Mouse (Mus musculus) c-Kit-positive CD71-positive TER-119-negative erythroid progenitor cells, embryonic 14.5 days (primary cell): Measurements from ENCODE around the gene Olfr1225.
"Not testable (repeated sequence)": the region's sequence is repeated elsewhere in the genome, so short reads cannot be mapped to it uniquely, and the experiment has no call there.

Source experiments
- DNase-seq: peaks from one replicate; pipeline ENCODE4 v3.0.0-alpha.2; 2013; ENCODE audit warnings: low read depth

Gene Olfr1225

DNA sequence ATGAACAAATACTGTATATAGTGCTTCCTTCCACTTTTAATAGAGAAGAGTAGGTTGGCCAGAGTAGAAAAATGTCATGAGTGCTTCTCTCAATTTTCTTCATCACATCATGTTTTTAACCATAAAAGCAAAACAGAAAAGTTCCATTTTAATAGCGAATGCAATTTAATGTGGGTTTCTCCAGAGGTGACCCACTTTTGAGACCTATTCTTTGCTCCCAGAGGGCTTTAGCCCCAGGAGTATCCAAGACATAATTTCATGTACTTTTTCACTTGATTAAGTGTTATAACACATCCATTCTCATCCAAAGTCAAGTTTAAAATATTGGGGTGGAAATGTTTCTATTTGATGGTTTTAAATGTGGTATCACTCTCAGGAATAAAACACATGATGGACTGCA, at the start of gene Olfr1225:
Gene Olfr1225, minus strand, starts transcription at position 101 of the 400 bp plus-strand sequence.
- no peak for DNase-seq

DNA sequence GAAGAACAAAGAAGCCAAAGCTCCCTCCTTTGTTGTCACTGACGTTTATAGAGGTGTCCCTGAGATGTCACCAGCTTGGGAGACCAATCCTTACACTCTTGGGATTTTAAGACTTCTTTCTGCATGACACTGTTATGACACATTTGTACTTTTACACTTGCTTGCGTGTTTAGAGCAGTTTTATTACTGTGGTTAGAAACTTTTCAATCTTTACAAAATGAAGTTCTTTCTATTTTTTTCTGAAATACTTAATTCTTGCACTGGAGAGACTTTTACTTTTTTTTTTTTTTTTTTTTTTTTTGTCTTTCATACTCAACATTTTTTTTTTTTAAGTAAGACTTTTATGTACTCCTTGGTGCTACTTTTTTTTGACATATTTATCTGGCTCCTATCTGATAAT, 25.5 kb upstream of the Olfr1225 start, which contains the start of gene Olfr1226:
Gene Olfr1226, minus strand, starts transcription at position 101 of the 400 bp plus-strand sequence.
- no peak for DNase-seq

DNA sequence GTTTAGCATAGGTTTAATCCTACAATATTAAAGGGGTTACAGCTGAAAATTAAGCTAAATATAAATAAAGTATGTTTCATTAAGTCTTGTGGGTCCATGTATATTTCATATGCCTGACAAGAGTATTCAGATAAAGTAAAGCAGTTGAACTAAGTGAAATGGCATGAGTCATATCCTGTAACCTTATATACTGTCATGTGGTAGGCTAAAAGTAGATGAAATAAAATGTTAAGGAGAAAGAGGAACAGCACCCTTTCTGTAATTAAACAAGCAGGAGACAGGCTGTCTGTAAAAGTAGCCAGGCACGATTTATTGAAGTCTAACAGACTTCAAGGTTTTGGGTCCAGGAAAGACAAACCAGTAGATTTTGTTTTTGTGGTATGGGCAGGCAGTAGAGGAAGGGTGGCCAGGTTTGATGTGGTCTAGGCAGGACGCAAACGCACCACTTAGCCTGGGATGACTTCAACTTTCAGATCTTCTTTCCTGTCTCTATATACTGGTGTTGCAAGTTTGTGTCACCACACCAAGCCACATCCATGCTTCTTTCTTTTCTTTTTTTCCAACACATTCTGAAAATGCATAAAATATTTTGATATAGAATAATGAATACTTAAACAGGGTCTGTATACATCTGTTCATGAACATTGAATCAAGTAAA, 22.0 kb upstream of the Olfr1225 start:
- no peak for DNase-seq

DNA sequence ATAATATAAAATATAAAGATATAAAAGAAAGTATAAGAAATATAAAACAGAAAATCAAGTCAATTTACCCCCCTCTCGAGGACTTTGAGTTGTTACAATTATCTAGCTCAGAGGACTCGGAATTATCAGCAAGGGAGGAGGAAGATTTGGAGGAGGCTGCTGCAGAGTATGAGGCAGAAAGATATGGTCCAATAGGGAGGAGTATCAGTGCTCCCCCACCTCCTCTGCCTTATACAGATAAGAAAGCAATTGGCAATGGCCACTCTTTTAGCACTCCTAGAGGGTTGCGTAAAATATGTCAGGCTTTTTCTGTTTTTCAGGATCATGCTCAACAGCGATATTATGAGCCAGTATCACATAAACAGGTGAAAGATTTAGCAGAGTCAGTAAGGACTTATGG, 9.8 kb downstream of the Olfr1225 start:
- not testable (repeated sequence) for DNase-seq

DNA sequence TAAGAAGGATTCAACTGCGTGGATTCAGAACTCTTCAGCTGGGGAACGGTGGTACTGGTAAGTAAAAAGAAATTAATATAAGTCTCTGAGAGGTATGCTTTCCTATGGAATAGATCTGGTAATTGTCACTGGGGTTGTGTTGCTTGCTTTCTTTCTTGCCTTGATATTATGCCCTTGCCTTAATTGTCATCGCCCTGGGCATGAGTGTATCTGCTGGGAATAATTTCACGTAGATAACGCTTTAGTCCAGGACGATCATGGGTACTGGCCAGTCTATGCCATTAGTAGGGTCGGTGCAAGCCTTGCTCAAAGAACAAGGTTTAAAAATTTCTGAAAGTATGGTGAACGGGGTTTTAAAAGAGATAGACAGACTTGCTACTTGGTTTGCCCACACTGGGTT, 10.5 kb downstream of the Olfr1225 start, which contains the start of gene Olfr1224-ps1:
Gene Olfr1224-ps1, minus strand, starts transcription at position 101 of the 400 bp plus-strand sequence.
- not testable (repeated sequence) for DNase-seq

DNA sequence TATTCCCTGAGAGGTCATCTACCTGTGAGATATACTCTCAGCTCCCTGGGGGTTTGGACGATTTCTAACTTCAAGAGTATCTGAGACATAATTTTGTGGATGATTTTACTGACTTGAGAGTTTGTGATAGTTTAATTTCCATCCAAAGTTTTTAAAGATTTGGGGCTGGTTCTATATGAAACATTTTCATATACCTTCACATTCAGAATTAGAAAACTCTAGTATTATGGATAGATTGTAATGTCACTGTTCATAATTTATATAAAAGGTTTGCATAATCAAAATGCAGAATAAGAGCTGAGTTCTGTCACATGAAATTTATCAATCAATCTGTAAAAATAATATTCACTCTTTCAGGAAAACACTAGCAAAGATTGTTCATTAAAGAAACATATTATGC, 23.0 kb downstream of the Olfr1225 start, which contains the start of gene Olfr1223:
Gene Olfr1223, minus strand, starts transcription at position 101 of the 400 bp plus-strand sequence.
- DNase-seq = no peak

DNA sequence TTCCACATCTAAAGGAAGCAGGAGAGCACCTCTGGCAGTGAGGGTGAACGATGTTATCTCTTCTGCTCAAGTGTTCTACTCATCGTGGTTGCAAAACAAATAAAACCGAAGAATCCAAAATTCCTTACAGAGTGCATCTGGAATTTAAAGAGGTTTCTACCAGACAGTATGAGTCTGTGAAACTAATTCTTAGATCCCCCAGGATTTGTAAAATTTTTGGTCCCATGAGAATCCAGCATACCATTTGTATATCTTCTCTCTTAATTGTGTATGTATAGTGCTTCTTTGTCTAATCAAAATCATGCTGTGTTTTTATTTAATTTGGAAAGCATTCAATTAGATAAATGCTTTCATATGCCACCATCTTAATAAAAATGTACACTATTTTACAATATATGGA, 41.5 kb downstream of the Olfr1225 start, which contains the start of gene Olfr1222:
Gene Olfr1222, minus strand, starts transcription at position 101 of the 400 bp plus-strand sequence.
- no peak for DNase-seq
